Mouse (Mus musculus): Measurements from ENCODE around the gene Gm6803.
"Not testable (repeated sequence)": the region's sequence is repeated elsewhere in the genome, so short reads cannot be mapped to it uniquely, and the experiment has no call there.

Gene Gm6803

GRCm38 (mm10) chr12:88018671-88019070 lies at the start of gene Gm6803:
TSS of gene Gm6803 (minus strand) at chr12:88018771.
- DNase-seq (ENCODE audit: low spot score): not testable (repeated sequence)

- not testable (repeated sequence) for DNase-seq (ENCODE audit: low spot score)
Observed at GRCm38 (mm10) chr12:88045226-88045625, 26.7 kb upstream of the Gm6803 start.

GRCm38 (mm10) chr12:88039703-88040102 lies 21.1 kb upstream of the Gm6803 start:
- not testable (repeated sequence) for DNase-seq (ENCODE audit: low spot score)

- DNase-seq (ENCODE audit: low spot score): not testable (repeated sequence)
Observed at GRCm38 (mm10) chr12:88039062-88039461, 20.5 kb upstream of the Gm6803 start.

- not testable (repeated sequence) for DNase-seq (ENCODE audit: low spot score)
Observed at GRCm38 (mm10) chr12:88032250-88032649, 13.7 kb upstream of the Gm6803 start.

- DNase-seq (ENCODE audit: low spot score): not testable (repeated sequence)
Observed at GRCm38 (mm10) chr12:88026704-88027103, 8.1 kb upstream of the Gm6803 start, which contains the start of gene Gm2056. TSS of gene Gm2056 (plus strand) at chr12:88027004.

GRCm38 (mm10) chr12:88011548-88011947 lies 7.0 kb downstream of the Gm6803 start, which contains the start of gene Gm2075:
TSS of gene Gm2075 (plus strand) at chr12:88011848.
- not testable (repeated sequence) for DNase-seq (ENCODE audit: low spot score)

GRCm38 (mm10) chr12:88004118-88004517 lies 14.5 kb downstream of the Gm6803 start:
- not testable (repeated sequence) for DNase-seq (ENCODE audit: low spot score)

- DNase-seq (ENCODE audit: low spot score): peak; percentile 2
Observed at GRCm38 (mm10) chr12:87984000-87984399, 34.6 kb downstream of the Gm6803 start.

Measured in left cerebral cortex, adult 11 months (tissue).